Mouse (Mus musculus) liver, embryonic 14.5 days (tissue): ENCODE data around the gene Klc3.

Experiments
- CTCF ChIP-seq: IDR thresholded peaks from 2 replicates; pipeline ENCODE4 v1.5.1; 2016; ENCODE audit warnings: antibody characterized with exemption, low read depth, control low read depth
- EP300 ChIP-seq: IDR thresholded peaks from 2 replicates; pipeline ENCODE4 v1.6.1; 2016; ENCODE audit warnings: antibody characterized with exemption, low read depth

DNA sequence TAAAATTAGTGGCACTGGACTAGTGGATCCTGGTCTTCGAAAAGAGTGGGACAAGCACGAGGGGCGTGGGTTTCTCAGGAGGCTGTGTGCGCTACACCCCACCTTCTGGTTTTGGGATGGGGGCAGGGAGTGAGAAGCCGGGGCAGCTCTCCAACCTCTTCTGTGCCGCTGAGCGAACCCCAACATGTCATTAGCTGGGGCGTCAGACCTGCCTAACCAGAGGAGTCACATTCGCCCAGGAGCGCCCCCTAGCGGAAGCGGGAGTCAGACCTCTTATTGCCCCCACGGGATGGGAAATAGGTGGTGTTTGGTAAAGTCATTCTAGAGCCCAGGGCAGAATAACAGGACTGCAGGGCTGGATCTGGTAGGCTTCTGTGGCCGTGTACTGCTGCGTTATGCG is 42.2 kb downstream of the Klc3 start:
- peak; percentile 96 for TF ChIP-seq CTCF
- TF ChIP-seq EP300, result no peak
